Mouse (Mus musculus): ENCODE measurements around the gene Gm26992.

- TF ChIP-seq POLR2A (IDR thresholded peaks at IDR 0.05; ENCODE audit: low read depth, low read length) (no peak), CTCF (IDR thresholded peaks at IDR 0.05; ENCODE audit: borderline replicate concordance, insufficient read depth, low read length) (no peak)
Measured at GRCm38 (mm10) chrX:103509168-103510019, 87.6 kb downstream of the Gm26992 start.

All from embryonic fibroblast, embryonic 13.5 days (primary cell).